Mouse (Mus musculus): ENCODE measurements around the gene Scg2. TPM values are rescaled to one million over a fixed set of nuclear protein-coding genes. Genes with fewer than 3 reads are reported as not detected.

The Scg2 gene
- polyA plus RNA-seq, 1 experiment from 2014 or later = 17.4 TPM

- Histone ChIP-seq H3K9me3 (ENCODE audit: control insufficient read depth) (no peaks in the 10 kb centered on the region), H3K4me3 (ENCODE audit: low read depth, low read length) (no peak overlapping the region), H3K4me2 (replicated peaks; ENCODE audit: low read depth) (no peak overlapping the region), H3K9ac (ENCODE audit: low read depth, low read length) (no peak overlapping the region), H3K36me3 (ENCODE audit: control insufficient read depth, insufficient read depth) (no peaks in the 10 kb centered on the region), H3K27ac (ENCODE audit: low read depth, low read length) (no peak overlapping the region), H3K4me1 (replicated peaks; ENCODE audit: control insufficient read depth, insufficient read depth, low read length) (no peaks in the 10 kb centered on the region), H3K27me3 (replicated peaks; ENCODE audit: control insufficient read depth, insufficient read depth, low read length) (no peaks in the 10 kb centered on the region)
- TF ChIP-seq CTCF (IDR thresholded peaks at IDR 0.05; ENCODE audit: low read depth) = no peak
- WGBS = 27% methylated on average over 4 of the region's 4 CpGs
- ATAC-seq = no peak
These were observed 14.2 kb upstream of the Scg2 start for GRCm38 (mm10) chr1:79454164-79454563.

DNA sequence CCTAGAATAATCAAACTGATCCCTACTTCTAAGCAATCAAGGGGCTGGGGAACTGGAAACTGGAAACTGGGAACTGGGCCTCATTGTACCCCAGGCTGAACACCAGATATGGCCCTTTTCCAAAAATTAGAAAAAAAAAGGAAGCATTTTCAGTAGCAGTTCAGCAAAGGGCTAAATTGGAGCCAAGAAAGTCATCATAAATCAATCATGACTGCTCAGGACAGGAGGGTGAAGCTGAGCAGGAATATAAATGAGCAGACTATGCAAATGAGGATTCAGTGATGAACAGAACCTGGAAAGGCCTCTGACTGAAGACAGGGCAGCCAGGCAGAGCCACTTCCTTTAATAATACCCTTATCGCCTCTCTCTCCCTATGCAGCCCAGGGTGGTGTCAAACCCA lies 12.4 kb upstream of the Scg2 start:
- H3K27ac ChIP-seq (ENCODE audit: low read depth, low read length) = no peak overlapping the region
- no peak for TF ChIP-seq CTCF (IDR thresholded peaks at IDR 0.05; ENCODE audit: low read depth)
- H3K4me1 ChIP-seq (replicated peaks; ENCODE audit: control insufficient read depth, insufficient read depth, low read length) = no peaks in the 10 kb centered on the region
- no peaks in the 10 kb centered on the region for H3K9me3 ChIP-seq (ENCODE audit: control insufficient read depth)
- no peak overlapping the region for H3K4me3 ChIP-seq (ENCODE audit: low read depth, low read length)
- H3K4me2 ChIP-seq (replicated peaks; ENCODE audit: low read depth) = no peak overlapping the region
- H3K36me3 ChIP-seq (ENCODE audit: control insufficient read depth, insufficient read depth) = no peaks in the 10 kb centered on the region
- H3K9ac ChIP-seq (ENCODE audit: low read depth, low read length) = no peak overlapping the region
- no peaks in the 10 kb centered on the region for H3K27me3 ChIP-seq (replicated peaks; ENCODE audit: control insufficient read depth, insufficient read depth, low read length)
- 60% methylated on average over 1 of the region's 1 CpGs for WGBS
- ATAC-seq = no peak

GRCm38 (mm10) chr1:79450343-79451021 lies 10.6 kb upstream of the Scg2 start:
- H3K27ac ChIP-seq (ENCODE audit: low read depth, low read length) = no peak overlapping the region
- no peaks in the 10 kb centered on the region for H3K9me3 ChIP-seq (ENCODE audit: control insufficient read depth)
- ATAC-seq = no peak
- H3K4me2 ChIP-seq (replicated peaks; ENCODE audit: low read depth) = no peak overlapping the region
- no peaks in the 10 kb centered on the region for H3K36me3 ChIP-seq (ENCODE audit: control insufficient read depth, insufficient read depth)
- 31% methylated on average over 20 of the region's 20 CpGs for WGBS
- no peak overlapping the region for H3K9ac ChIP-seq (ENCODE audit: low read depth, low read length)
- H3K4me3 ChIP-seq (ENCODE audit: low read depth, low read length) = no peak overlapping the region
- no peak for TF ChIP-seq CTCF (IDR thresholded peaks at IDR 0.05; ENCODE audit: low read depth)
- H3K27me3 ChIP-seq (replicated peaks; ENCODE audit: control insufficient read depth, insufficient read depth, low read length) = no peaks in the 10 kb centered on the region
- H3K4me1 ChIP-seq (replicated peaks; ENCODE audit: control insufficient read depth, insufficient read depth, low read length) = no peaks in the 10 kb centered on the region

DNA sequence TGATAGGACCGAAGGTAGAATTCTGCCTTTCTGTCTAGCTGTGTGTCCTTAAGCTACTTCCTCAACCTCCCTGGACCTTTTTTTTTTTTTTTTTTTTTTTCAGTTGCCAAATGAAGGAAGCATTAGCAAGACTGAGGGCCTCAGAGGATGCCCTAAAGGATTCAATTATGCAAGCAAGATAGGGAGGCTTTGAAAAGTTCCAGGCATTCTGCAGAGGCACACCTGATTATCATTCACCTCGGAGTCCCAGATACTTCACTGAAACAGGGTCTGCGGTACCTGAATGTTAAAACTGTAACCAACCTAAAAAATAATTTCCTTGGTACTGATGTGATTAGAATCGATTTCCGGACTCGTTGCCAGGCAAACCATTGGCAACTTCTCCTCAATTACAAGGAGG lies 10.0 kb upstream of the Scg2 start:
- no peak overlapping the region for H3K4me2 ChIP-seq (replicated peaks; ENCODE audit: low read depth)
- no peaks in the 10 kb centered on the region for H3K9me3 ChIP-seq (ENCODE audit: control insufficient read depth)
- no peak overlapping the region for H3K27ac ChIP-seq (ENCODE audit: low read depth, low read length)
- H3K27me3 ChIP-seq (replicated peaks; ENCODE audit: control insufficient read depth, insufficient read depth, low read length) = no peaks in the 10 kb centered on the region
- no peak overlapping the region for H3K9ac ChIP-seq (ENCODE audit: low read depth, low read length)
- H3K4me1 ChIP-seq (replicated peaks; ENCODE audit: control insufficient read depth, insufficient read depth, low read length) = no peaks in the 10 kb centered on the region
- WGBS = 28% methylated on average over 6 of the region's 6 CpGs
- H3K36me3 ChIP-seq (ENCODE audit: control insufficient read depth, insufficient read depth) = no peaks in the 10 kb centered on the region
- no peak for TF ChIP-seq CTCF (IDR thresholded peaks at IDR 0.05; ENCODE audit: low read depth)
- ATAC-seq = no peak
- H3K4me3 ChIP-seq (ENCODE audit: low read depth, low read length) = no peak overlapping the region

DNA sequence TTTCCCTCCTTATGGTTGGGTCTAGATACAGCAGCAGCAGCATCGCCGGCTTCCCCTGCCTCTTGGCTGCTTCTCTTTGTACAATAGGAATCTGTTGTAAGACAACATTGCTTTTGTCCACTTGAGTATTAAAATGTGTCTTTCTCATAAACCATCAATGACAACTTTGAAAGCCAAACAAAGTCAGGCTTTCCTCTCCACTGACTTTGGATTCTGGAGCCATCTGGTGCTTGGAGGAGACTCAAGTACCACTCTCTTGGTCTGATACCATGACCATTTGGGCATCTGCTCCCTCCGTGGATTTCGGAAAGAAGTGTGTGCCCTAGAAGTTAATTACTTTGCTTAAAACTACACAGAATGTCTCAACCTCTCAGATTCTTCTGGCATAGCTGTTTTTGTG lies 5.7 kb upstream of the Scg2 start:
- Histone ChIP-seq H3K27ac (ENCODE audit: low read depth, low read length) (no peak overlapping the region), H3K4me1 (replicated peaks; ENCODE audit: control insufficient read depth, insufficient read depth, low read length) (no peaks in the 10 kb centered on the region), H3K27me3 (replicated peaks; ENCODE audit: control insufficient read depth, insufficient read depth, low read length) (no peaks in the 10 kb centered on the region), H3K9me3 (ENCODE audit: control insufficient read depth) (no peaks in the 10 kb centered on the region), H3K36me3 (ENCODE audit: control insufficient read depth, insufficient read depth) (no peaks in the 10 kb centered on the region), H3K9ac (ENCODE audit: low read depth, low read length) (no peak overlapping the region), H3K4me2 (replicated peaks; ENCODE audit: low read depth) (no peak overlapping the region), H3K4me3 (ENCODE audit: low read depth, low read length) (no peak overlapping the region)
- ATAC-seq = no peak
- WGBS = 79% methylated on average over 4 of the region's 4 CpGs
- no peak for TF ChIP-seq CTCF (IDR thresholded peaks at IDR 0.05; ENCODE audit: low read depth)

- WGBS = 74% methylated on average over 1 of the region's 1 CpGs
- H3K4me1 ChIP-seq (replicated peaks; ENCODE audit: control insufficient read depth, insufficient read depth, low read length) = no peaks in the 10 kb centered on the region
- no peak overlapping the region for H3K9ac ChIP-seq (ENCODE audit: low read depth, low read length)
- no peak overlapping the region for H3K4me3 ChIP-seq (ENCODE audit: low read depth, low read length)
- no peak for TF ChIP-seq CTCF (IDR thresholded peaks at IDR 0.05; ENCODE audit: low read depth)
- H3K9me3 ChIP-seq (ENCODE audit: control insufficient read depth) = no peaks in the 10 kb centered on the region
- no peak overlapping the region for H3K4me2 ChIP-seq (replicated peaks; ENCODE audit: low read depth)
- no peaks in the 10 kb centered on the region for H3K27me3 ChIP-seq (replicated peaks; ENCODE audit: control insufficient read depth, insufficient read depth, low read length)
- no peak overlapping the region for H3K27ac ChIP-seq (ENCODE audit: low read depth, low read length)
- no peak for ATAC-seq
- H3K36me3 ChIP-seq (ENCODE audit: control insufficient read depth, insufficient read depth) = no peaks in the 10 kb centered on the region
These were observed 2.2 kb downstream of the Scg2 start for GRCm38 (mm10) chr1:79437755-79438154.

DNA sequence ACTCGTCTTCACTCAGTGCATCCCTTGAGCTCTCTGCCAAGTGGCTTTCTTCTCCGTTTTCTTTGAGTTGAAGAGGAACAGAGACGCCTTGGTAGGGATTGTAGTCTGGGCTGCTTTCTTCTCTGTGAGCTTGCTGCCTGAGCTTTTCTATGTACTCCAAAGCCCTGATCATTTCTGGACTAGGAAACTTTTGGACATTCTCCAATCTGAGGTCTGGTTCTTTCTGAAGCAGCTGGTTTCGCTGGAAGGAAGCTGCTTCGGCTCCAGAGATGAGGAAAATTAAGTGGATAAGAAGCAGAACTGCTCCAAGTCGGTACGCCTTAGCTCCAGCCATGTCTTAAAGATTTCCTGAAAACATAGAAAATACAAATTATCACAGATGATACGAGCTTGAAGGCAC lies 3.2 kb downstream of the Scg2 start:
- H3K9me3 ChIP-seq (ENCODE audit: control insufficient read depth) = no peaks in the 10 kb centered on the region
- no peak overlapping the region for H3K27ac ChIP-seq (ENCODE audit: low read depth, low read length)
- no peak for TF ChIP-seq CTCF (IDR thresholded peaks at IDR 0.05; ENCODE audit: low read depth)
- ATAC-seq = no peak
- H3K36me3 ChIP-seq (ENCODE audit: control insufficient read depth, insufficient read depth) = no peaks in the 10 kb centered on the region
- H3K9ac ChIP-seq (ENCODE audit: low read depth, low read length) = no peak overlapping the region
- no peak overlapping the region for H3K4me2 ChIP-seq (replicated peaks; ENCODE audit: low read depth)
- H3K27me3 ChIP-seq (replicated peaks; ENCODE audit: control insufficient read depth, insufficient read depth, low read length) = no peaks in the 10 kb centered on the region
- 80% methylated on average over 8 of the region's 8 CpGs for WGBS
- H3K4me1 ChIP-seq (replicated peaks; ENCODE audit: control insufficient read depth, insufficient read depth, low read length) = no peaks in the 10 kb centered on the region
- H3K4me3 ChIP-seq (ENCODE audit: low read depth, low read length) = no peak overlapping the region

Data from intestine, postnatal 0 days (tissue).